Mouse (Mus musculus): Measurements from ENCODE around the gene Cdc14a. TPM values are rescaled to one million over a fixed set of nuclear protein-coding genes. Genes with fewer than 3 reads are reported as not detected.

Cdc14a gene
- polyA plus RNA-seq, 1 experiment from 2014 or later: 3.5 TPM

- ATAC-seq (ENCODE audit: low FRiP score): peak; percentile 76
- WGBS: under 1% methylated on average over 85 of the region's 86 CpGs
- peak overlapping the region; percentile 57 for H3K4me3 ChIP-seq (replicated peaks)
- H3K27ac ChIP-seq (replicated peaks): peak overlapping the region; percentile 63
- H3K9ac ChIP-seq (replicated peaks): peak overlapping the region; percentile 54
- peaks cover 17% of the 10 kb centered on the region; the same call in 1 of the 2 replicates for H3K27me3 ChIP-seq (replicated peaks)
- H3K36me3 ChIP-seq: no peaks in the 10 kb centered on the region
- peak overlapping the region; percentile 99 for H3K4me2 ChIP-seq
- H3K4me1 ChIP-seq: peaks cover 29% of the 10 kb centered on the region
- no peaks in the 10 kb centered on the region for H3K9me3 ChIP-seq (replicated peaks)
Measured at GRCm38 (mm10) chr3:116251481-116252254, 172.2 kb downstream of the Cdc14a start.

- 64% methylated on average over 2 of the region's 2 CpGs for WGBS
- no peak overlapping the region for H3K9ac ChIP-seq (replicated peaks)
- no peaks in the 10 kb centered on the region for H3K9me3 ChIP-seq (replicated peaks)
Measured at GRCm38 (mm10) chr3:116249026-116249425, 174.8 kb downstream of the Cdc14a start.

GRCm38 (mm10) chr3:116244476-116244875, 179.4 kb downstream of the Cdc14a start:
- peaks cover 3% of the 10 kb centered on the region; the same call in 1 of the 2 replicates for H3K27me3 ChIP-seq (replicated peaks)
- no peak overlapping the region for H3K9ac ChIP-seq (replicated peaks)
- no peaks in the 10 kb centered on the region for H3K36me3 ChIP-seq
- no peak overlapping the region for H3K27ac ChIP-seq (replicated peaks)
- WGBS: 78% methylated on average over 6 of the region's 6 CpGs
- no peak overlapping the region for H3K4me3 ChIP-seq (replicated peaks)
- no peaks in the 10 kb centered on the region for H3K4me1 ChIP-seq
- H3K4me2 ChIP-seq: no peak overlapping the region
- ATAC-seq (ENCODE audit: low FRiP score): no peak
- H3K9me3 ChIP-seq (replicated peaks): no peaks in the 10 kb centered on the region

More at GRCm38 (mm10) chr3:116249026-116249425, 174.8 kb downstream of the Cdc14a start:
- H3K4me2 ChIP-seq: no peak overlapping the region
- H3K27me3 ChIP-seq (replicated peaks): peaks cover 11% of the 10 kb centered on the region; the same call in 1 of the 2 replicates
- H3K4me3 ChIP-seq (replicated peaks): no peak overlapping the region
- H3K4me1 ChIP-seq: peaks cover 28% of the 10 kb centered on the region
- H3K27ac ChIP-seq (replicated peaks): no peak overlapping the region
- ATAC-seq (ENCODE audit: low FRiP score): no peak
- no peaks in the 10 kb centered on the region for H3K36me3 ChIP-seq

- peaks cover 3% of the 10 kb centered on the region; the same call in 1 of the 2 replicates for H3K27me3 ChIP-seq (replicated peaks)
- H3K27ac ChIP-seq (replicated peaks): no peak overlapping the region
- WGBS: 78% methylated on average over 9 of the region's 9 CpGs
- H3K36me3 ChIP-seq: no peaks in the 10 kb centered on the region
- H3K4me2 ChIP-seq: no peak overlapping the region
- H3K4me3 ChIP-seq (replicated peaks): no peak overlapping the region
- H3K9ac ChIP-seq (replicated peaks): no peak overlapping the region
- no peaks in the 10 kb centered on the region for H3K9me3 ChIP-seq (replicated peaks)
- no peak for ATAC-seq (ENCODE audit: low FRiP score)
- no peaks in the 10 kb centered on the region for H3K4me1 ChIP-seq
Measured at GRCm38 (mm10) chr3:116242685-116243084, 181.1 kb downstream of the Cdc14a start.

- Histone ChIP-seq H3K9me3 (replicated peaks) (no peaks in the 10 kb centered on the region), H3K27me3 (replicated peaks) (no peaks in the 10 kb centered on the region), H3K27ac (replicated peaks) (no peak overlapping the region), H3K4me2 (no peak overlapping the region), H3K4me1 (no peaks in the 10 kb centered on the region), H3K9ac (replicated peaks) (no peak overlapping the region), H3K4me3 (replicated peaks) (no peak overlapping the region), H3K36me3 (no peaks in the 10 kb centered on the region)
- WGBS: 89% methylated on average over 5 of the region's 5 CpGs
- ATAC-seq (ENCODE audit: low FRiP score): no peak
Measured at GRCm38 (mm10) chr3:116237527-116237926, 186.3 kb downstream of the Cdc14a start.

- Histone ChIP-seq H3K4me2 (no peak overlapping the region), H3K9me3 (replicated peaks) (no peaks in the 10 kb centered on the region), H3K4me3 (replicated peaks) (no peak overlapping the region), H3K27me3 (replicated peaks) (no peaks in the 10 kb centered on the region), H3K4me1 (no peaks in the 10 kb centered on the region), H3K27ac (replicated peaks) (no peak overlapping the region), H3K36me3 (no peaks in the 10 kb centered on the region), H3K9ac (replicated peaks) (no peak overlapping the region)
- ATAC-seq (ENCODE audit: low FRiP score): no peak
- WGBS: 85% methylated on average over 4 of the region's 4 CpGs
Measured at GRCm38 (mm10) chr3:116236856-116237255, 187.0 kb downstream of the Cdc14a start.

GRCm38 (mm10) chr3:116233515-116233914, 190.3 kb downstream of the Cdc14a start:
- WGBS: 89% methylated on average over 3 of the region's 3 CpGs
- H3K9me3 ChIP-seq (replicated peaks): no peaks in the 10 kb centered on the region
- no peaks in the 10 kb centered on the region for H3K4me1 ChIP-seq

GRCm38 (mm10) chr3:116232763-116233162, 191.1 kb downstream of the Cdc14a start:
- H3K9me3 ChIP-seq (replicated peaks): no peaks in the 10 kb centered on the region
- H3K4me1 ChIP-seq: no peaks in the 10 kb centered on the region
- no peak for ATAC-seq (ENCODE audit: low FRiP score)
- no peaks in the 10 kb centered on the region for H3K36me3 ChIP-seq
- WGBS: 89% methylated on average over 5 of the region's 5 CpGs
- no peak overlapping the region for H3K4me2 ChIP-seq
- H3K27me3 ChIP-seq (replicated peaks): no peaks in the 10 kb centered on the region
- no peak overlapping the region for H3K9ac ChIP-seq (replicated peaks)
- H3K27ac ChIP-seq (replicated peaks): no peak overlapping the region
- no peak overlapping the region for H3K4me3 ChIP-seq (replicated peaks)

More at GRCm38 (mm10) chr3:116233515-116233914, 190.3 kb downstream of the Cdc14a start:
- Histone ChIP-seq H3K9ac (replicated peaks) (no peak overlapping the region), H3K4me2 (no peak overlapping the region), H3K36me3 (no peaks in the 10 kb centered on the region), H3K27me3 (replicated peaks) (no peaks in the 10 kb centered on the region), H3K27ac (replicated peaks) (no peak overlapping the region), H3K4me3 (replicated peaks) (no peak overlapping the region)
- ATAC-seq (ENCODE audit: low FRiP score): no peak

GRCm38 (mm10) chr3:116229336-116229735, 194.5 kb downstream of the Cdc14a start:
- Histone ChIP-seq H3K27ac (replicated peaks) (no peak overlapping the region), H3K4me3 (replicated peaks) (no peak overlapping the region), H3K36me3 (no peaks in the 10 kb centered on the region), H3K9me3 (replicated peaks) (no peaks in the 10 kb centered on the region), H3K27me3 (replicated peaks) (no peaks in the 10 kb centered on the region), H3K4me2 (no peak overlapping the region), H3K9ac (replicated peaks) (no peak overlapping the region), H3K4me1 (no peaks in the 10 kb centered on the region)
- ATAC-seq (ENCODE audit: low FRiP score): no peak
- 78% methylated on average over 4 of the region's 4 CpGs for WGBS

GRCm38 (mm10) chr3:116228360-116229245, 195.2 kb downstream of the Cdc14a start:
- Histone ChIP-seq H3K36me3 (no peaks in the 10 kb centered on the region), H3K4me1 (no peaks in the 10 kb centered on the region), H3K4me3 (replicated peaks) (no peak overlapping the region), H3K27ac (replicated peaks) (no peak overlapping the region), H3K9ac (replicated peaks) (no peak overlapping the region), H3K9me3 (replicated peaks) (no peaks in the 10 kb centered on the region), H3K27me3 (replicated peaks) (no peaks in the 10 kb centered on the region), H3K4me2 (no peak overlapping the region)
- WGBS: 55% methylated on average over 11 of the region's 11 CpGs
- no peak for ATAC-seq (ENCODE audit: low FRiP score)

GRCm38 (mm10) chr3:116227383-116227782, 196.4 kb downstream of the Cdc14a start:
- H3K27ac ChIP-seq (replicated peaks): no peak overlapping the region
- H3K9me3 ChIP-seq (replicated peaks): no peaks in the 10 kb centered on the region
- H3K4me1 ChIP-seq: peaks cover 8% of the 10 kb centered on the region
- WGBS: 83% methylated on average over 5 of the region's 5 CpGs
- H3K27me3 ChIP-seq (replicated peaks): no peaks in the 10 kb centered on the region
- no peak overlapping the region for H3K9ac ChIP-seq (replicated peaks)
- no peak overlapping the region for H3K4me2 ChIP-seq
- ATAC-seq (ENCODE audit: low FRiP score): no peak
- H3K4me3 ChIP-seq (replicated peaks): no peak overlapping the region
- H3K36me3 ChIP-seq: no peaks in the 10 kb centered on the region
